Mouse (Mus musculus): ENCODE measurements at regions not wholly inside any gene's neighbourhood (a gene's known extent, or its start where the extent isn't known, plus 50 kb on each side); places are given as distances from the start of the nearest gene placed in this dataset.

GRCm38 (mm10) chr9:93940193-93940592 is 597.7 kb downstream of the 1190002N15Rik start:
- no peak for DNase-seq

DNA sequence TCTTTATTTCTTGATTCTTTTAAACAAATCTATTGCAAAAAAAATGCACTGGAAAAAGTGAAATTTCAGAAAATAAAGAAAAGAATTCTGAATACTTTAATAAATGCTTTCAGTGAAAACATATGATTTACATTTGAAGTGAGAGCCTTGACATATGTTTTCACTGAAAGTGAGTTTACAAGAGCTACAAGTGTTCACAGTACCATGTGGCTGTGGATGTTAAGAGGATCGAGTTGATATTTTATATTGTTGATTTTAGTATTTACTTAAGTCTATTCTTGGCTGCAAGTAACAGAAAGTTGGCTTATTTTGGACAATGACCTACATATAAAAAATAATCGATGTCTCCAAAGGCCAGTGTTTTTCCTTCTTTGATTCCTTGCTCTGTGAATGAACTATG is 607.2 kb downstream of the 1190002N15Rik start:
- DNase-seq, result no peak

GRCm38 (mm10) chr9:93889256-93889655 is 648.6 kb downstream of the 1190002N15Rik start:
- DNase-seq, result no peak

DNA sequence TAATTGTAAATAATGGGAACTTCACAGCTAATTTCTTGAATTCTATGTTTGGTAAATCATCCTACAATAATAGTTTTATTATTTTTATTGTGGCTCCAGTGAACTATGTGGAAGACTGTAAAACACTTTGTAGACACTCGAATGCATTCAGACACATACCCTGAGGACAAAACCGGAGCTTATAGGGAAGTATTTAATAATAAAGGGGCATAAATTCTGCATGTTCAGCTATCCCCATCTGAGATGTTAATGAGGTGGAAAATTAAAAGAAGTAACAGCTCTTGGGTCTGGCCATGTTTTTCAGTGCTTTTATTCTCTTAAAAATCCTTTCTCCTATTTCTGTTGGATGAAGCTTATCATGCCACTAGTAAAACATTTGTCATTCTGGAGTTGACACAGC is 657.8 kb downstream of the 1190002N15Rik start:
- DNase-seq, result no peak

DNA sequence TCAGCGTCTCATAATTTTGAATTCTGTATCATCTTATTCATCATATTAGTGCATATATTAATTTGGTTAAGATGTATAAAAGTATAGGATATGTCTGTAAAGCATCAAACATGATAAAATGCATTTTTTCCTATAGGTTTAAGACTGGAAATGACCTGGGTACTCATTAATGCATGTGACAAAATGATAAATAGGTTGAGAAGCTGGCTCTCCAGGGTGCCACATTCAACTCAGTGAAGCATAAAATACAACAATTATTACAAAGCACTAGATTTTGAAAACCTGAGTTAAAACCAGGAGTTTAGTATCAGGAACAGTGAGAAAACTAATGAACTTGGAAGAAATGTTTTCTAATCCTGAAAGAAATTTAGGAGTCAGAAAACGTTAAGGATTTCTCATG is 658.3 kb downstream of the 1190002N15Rik start:
- DNase-seq, result no peak

DNA sequence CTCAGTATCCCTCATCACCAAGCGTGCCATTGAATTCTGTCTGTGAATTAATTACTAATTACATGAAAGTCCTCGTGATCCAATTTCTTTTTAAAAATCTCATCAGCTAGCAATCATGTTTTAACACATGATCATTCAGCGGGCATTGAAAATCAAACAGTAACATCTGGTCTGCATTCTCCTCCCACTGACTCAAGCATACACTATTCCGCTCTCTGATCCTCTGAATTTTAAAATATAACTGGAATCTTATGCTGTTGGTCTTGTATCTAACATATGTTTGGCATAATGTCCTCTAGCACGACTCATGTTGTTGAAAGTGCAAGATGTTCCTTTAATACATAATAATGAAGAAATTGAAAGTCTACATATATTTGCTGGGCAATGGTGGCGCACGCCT is 667.1 kb downstream of the 1190002N15Rik start:
- no peak for DNase-seq

DNA sequence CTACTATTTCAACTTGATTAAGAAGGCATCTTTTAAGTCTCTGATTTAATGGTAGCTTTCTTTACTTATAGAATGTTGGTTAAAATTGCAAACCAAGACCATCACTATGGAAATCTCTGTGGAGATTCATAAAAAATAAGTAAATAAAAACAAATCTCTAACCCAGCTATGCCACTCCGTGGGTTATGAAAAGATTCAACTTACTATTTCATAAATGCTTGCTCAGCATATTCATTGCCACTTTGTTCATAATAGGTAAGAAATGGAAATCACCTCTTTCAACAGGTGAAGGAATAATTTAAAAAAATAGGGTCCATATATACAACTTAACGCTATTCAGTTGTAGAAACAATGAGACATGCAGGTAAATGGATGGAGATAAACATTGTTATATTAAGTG is 679.9 kb downstream of the 1190002N15Rik start:
- DNase-seq, result no peak

- no peak for DNase-seq
These were observed 691.5 kb downstream of the 1190002N15Rik start for GRCm38 (mm10) chr9:93846411-93846810.

GRCm38 (mm10) chr9:93843869-93844268 is 694.0 kb downstream of the 1190002N15Rik start:
- DNase-seq, result no peak
